Comparison of ENCODE assay signal across 8 mouse cellular contexts in genomic region chr2:157347361-157348159, GRCm38 (mm10). TPM values are rescaled to one million over a fixed set of nuclear protein-coding genes. Genes with fewer than 3 reads are reported as not detected.
DNase-seq lines count a peak whose midpoint lies in the region; ATAC-seq lines count a peak whose summit lies in the region.
"Had no signal": no experiment of that assay in that cellular context is flagged by ENCODE, and none has a peak within 500 bp of the region (broad histone marks: within the 10 kb centered on the region; RNA-seq: fewer than 3 reads in every experiment).

Ghrh (minus strand) TSS chr2:157347506.

- H3K4me2 ChIP-seq in heart, embryonic 11.5 days = no peak within 1 kb of the TSS
- peak within 1 kb of the TSS; percentile 2; the same call in 1 of the 2 replicates for H3K4me2 ChIP-seq in midbrain, embryonic 15.5 days
- H3K4me2 ChIP-seq: liver, embryonic 13.5 days had no signal

- H3K9ac ChIP-seq in heart, embryonic 11.5 days (ENCODE audit: low read depth, low read length) = 0 out of 2 replicates have a peak within 1 kb of the TSS, but pooled peaks have one; percentile 8
- H3K9ac ChIP-seq in midbrain, embryonic 15.5 days = peak within 1 kb of the TSS; percentile 29
- H3K9ac ChIP-seq: liver, embryonic 13.5 days had no signal

- no peaks in the 10 kb centered on the region for H3K36me3 ChIP-seq in heart, embryonic 11.5 days (ENCODE audit: control insufficient read depth, insufficient read depth, low read length)
- no peaks in the 10 kb centered on the region for H3K36me3 ChIP-seq in midbrain, embryonic 15.5 days (replicated peaks)
- H3K36me3 ChIP-seq: liver, embryonic 13.5 days had no signal

- ATAC-seq in heart, embryonic 11.5 days (replicated peaks; ENCODE audit: insufficient number of reproducible peaks, low FRiP score, low TSS enrichment) = no peak
- ATAC-seq in midbrain, embryonic 15.5 days (replicated peaks) = peak; percentile 35; the same call in 1 of the 2 replicates

- DNase-seq in brain, adult 2 months (ENCODE audit: low read depth, low spot score) = peak; percentile 84
- peak; percentile 79 to 80 for DNase-seq in cerebellum, postnatal 10 days
- DNase-seq in layer of hippocampus, adult 9-10 months (ENCODE audit: low spot score) = peak; percentile 26
- DNase-seq in thymus, postnatal 14 days = no peak
- no peak for DNase-seq in ovary, postnatal 14 days (ENCODE audit: low spot score)
- DNase-seq: liver, embryonic 13.5 days had no signal

- no peaks in the 10 kb centered on the region for H3K9me3 ChIP-seq in heart, embryonic 11.5 days (replicated peaks; ENCODE audit: control insufficient read depth, low read length)
- no peaks in the 10 kb centered on the region for H3K9me3 ChIP-seq in midbrain, embryonic 15.5 days
- H3K9me3 ChIP-seq: liver, embryonic 13.5 days had no signal

- no peaks in the 10 kb centered on the region for H3K27me3 ChIP-seq in heart, embryonic 11.5 days (ENCODE audit: control insufficient read depth, insufficient read depth, low read length)
- no peaks in the 10 kb centered on the region for H3K27me3 ChIP-seq in midbrain, embryonic 15.5 days (replicated peaks)

- peaks cover 6% of the 10 kb centered on the region; the same call in 1 of the 2 replicates for H3K4me1 ChIP-seq in heart, embryonic 11.5 days (ENCODE audit: control insufficient read depth, insufficient read depth, low read length)
- H3K4me1 ChIP-seq in midbrain, embryonic 15.5 days = peaks cover 50% of the 10 kb centered on the region
- H3K4me1 ChIP-seq: liver, embryonic 13.5 days had no signal

- H3K27ac ChIP-seq in heart, embryonic 11.5 days (ENCODE audit: low read depth, low read length) = peak within 1 kb of the TSS; percentile 59; the same call in 1 of the 2 replicates
- peak within 1 kb of the TSS; percentile 91 for H3K27ac ChIP-seq in midbrain, embryonic 15.5 days
- H3K27ac ChIP-seq: liver, embryonic 13.5 days had no signal

- no peak within 1 kb of the TSS for H3K4me3 ChIP-seq in heart, embryonic 11.5 days (ENCODE audit: low read depth, low read length)
- no peak within 1 kb of the TSS for H3K4me3 ChIP-seq in midbrain, embryonic 15.5 days
- H3K4me3 ChIP-seq: liver, embryonic 13.5 days had no signal

- WGBS in heart, embryonic 11.5 days (ENCODE audit: insufficient replicate concordance) = 68% methylated on average over 26 of the region's 26 CpGs
- 34% methylated on average over 26 of the region's 26 CpGs for WGBS in midbrain, embryonic 15.5 days

RNA-seq across cellular contexts. Expression of gene Ghrh, which starts in this region (rescaled TPM):
- polyA plus RNA-seq in heart, embryonic 11.5 days (2014; fragmentation: Nextera tagmentation; extraction: Ambion mirVana) = not detected in 2 replicates
- polyA plus RNA-seq in midbrain, embryonic 15.5 days (2015; fragmentation: Nextera tagmentation; extraction: Ambion mirVana) = 1.3 and 4.1 TPM in 2 replicates
- polyA plus RNA-seq: liver, embryonic 13.5 days had no signal

Comparison
In these comparisons a context has a peak if more than half of its experiments do, and no peak if none do; other contexts are left out.
1. DNase-seq: peak in brain, adult 2 months (single experiment), cerebellum, postnatal 10 days (2 of 2) and layer of hippocampus, adult 9-10 months (single experiment); none in thymus, postnatal 14 days (single experiment) and ovary, postnatal 14 days (single experiment).